Mouse (Mus musculus): ENCODE measurements at regions not wholly inside any gene's neighbourhood (a gene's known extent, or its start where the extent isn't known, plus 50 kb on each side); places are given as distances from the start of the nearest gene placed in this dataset.
A peak's percentile ranks its signal among the peaks of the same experiment; 100 is the strongest.

GRCm38 (mm10) chr8:6582732-6583131, 1477.6 kb upstream of the Slc10a2 start:
- no peak for DNase-seq

- DNase-seq, result no peak
Measured at GRCm38 (mm10) chr8:6577868-6578634, 1472.9 kb upstream of the Slc10a2 start.

DNA sequence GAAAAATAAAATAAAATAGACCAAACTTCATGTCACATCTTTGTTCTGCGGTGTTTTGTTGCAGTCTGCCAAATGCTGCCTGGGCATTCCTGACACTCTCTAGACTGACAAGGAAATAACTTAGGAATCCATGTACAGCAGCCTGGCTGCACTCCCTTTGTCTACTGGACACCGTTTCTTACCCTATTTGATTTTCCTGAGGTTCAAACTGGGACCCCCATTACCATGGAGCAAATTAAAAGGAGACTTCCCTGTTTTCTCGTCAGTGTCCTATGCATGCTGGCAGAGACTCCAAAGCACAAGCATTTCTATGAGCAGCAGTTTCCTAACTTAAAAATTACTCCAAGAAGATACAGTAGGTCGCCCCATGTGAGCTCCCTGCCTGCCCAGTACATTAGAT, 1470.1 kb upstream of the Slc10a2 start:
- no peak for DNase-seq

DNA sequence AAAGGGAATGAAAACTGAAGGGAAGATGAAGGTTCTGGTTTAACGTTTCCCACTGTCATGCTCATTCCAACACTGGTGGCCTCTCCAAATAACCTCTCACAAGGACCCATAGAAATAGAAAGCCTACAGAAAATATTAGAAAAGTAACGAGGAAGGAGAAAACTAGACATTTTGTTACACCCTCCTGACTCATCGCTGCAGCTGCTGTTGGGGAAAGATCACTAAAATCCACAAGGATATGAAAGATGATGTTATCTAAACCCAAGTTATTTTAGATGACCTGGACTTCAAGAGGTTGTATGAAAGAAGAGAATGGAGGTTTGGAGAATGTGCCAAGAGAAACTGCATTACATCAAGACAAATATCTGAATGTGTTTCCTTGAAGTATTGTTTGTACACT, 1468.3 kb upstream of the Slc10a2 start:
- DNase-seq, result no peak

- DNase-seq, result peak; percentile 27 to 86
Measured at GRCm38 (mm10) chr8:6572066-6572665, 1467.0 kb upstream of the Slc10a2 start.

DNA sequence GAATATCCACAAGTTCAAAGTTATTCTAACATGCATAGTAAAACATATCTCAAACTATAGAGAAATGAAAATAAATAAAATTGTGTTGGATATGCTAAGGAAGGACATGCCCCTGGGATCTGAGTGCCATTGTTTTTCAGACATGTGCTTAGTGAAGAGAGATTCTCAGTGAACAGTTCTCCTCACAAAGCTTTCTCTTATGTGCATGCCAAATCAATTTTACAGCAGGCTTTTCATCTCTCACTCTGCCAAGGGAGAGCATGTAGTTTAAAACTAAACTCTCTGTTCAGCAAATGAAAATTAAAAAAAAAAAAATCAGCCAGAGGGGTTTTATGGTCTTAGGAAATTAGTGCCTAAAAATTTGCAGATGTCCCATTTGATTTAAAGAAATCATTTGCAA, 1445.8 kb upstream of the Slc10a2 start:
- DNase-seq, result no peak

GRCm38 (mm10) chr8:6527171-6527570, 1422.0 kb upstream of the Slc10a2 start:
- DNase-seq, result no peak

DNA sequence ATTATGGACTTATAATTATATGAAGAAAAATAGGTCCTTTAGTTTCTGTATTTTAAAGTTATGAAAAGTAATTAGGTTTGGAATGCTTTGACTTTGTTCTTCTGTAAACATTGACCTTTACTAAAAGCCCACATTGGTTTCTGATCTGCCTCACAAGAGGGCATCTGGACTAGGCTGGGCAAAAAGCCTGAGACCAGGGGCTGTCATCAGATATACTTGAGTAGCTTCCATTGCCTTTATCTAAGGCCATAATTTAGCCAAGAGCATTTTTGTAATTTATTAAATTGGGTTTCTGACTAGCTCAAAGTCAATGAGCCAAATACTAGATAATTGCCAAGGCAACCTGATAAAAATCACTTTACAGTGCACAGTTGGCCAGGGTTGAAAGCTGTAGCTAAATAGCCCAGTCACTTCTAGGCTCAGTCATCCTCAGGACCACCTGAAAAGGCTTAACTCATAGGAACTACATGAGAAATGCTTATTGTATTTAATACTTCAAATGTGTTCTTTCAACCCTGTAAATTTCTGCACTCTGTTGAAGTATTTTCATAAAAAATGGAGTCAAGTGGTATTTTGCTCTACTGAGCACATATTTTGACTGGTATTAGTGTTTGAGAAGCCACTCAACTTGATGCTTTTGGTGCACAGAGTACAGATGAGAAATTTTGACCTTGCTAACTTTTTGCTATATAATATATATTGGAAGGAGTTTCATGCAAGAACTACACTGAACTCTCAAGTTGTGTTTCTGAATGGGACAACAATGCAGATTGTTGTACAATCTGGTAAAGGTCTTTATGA, 1410.9 kb upstream of the Slc10a2 start:
- no peak for DNase-seq

GRCm38 (mm10) chr8:6492453-6492852, 1387.3 kb upstream of the Slc10a2 start:
- peak in 1 of 2 experiments; percentile 2 for DNase-seq

DNA sequence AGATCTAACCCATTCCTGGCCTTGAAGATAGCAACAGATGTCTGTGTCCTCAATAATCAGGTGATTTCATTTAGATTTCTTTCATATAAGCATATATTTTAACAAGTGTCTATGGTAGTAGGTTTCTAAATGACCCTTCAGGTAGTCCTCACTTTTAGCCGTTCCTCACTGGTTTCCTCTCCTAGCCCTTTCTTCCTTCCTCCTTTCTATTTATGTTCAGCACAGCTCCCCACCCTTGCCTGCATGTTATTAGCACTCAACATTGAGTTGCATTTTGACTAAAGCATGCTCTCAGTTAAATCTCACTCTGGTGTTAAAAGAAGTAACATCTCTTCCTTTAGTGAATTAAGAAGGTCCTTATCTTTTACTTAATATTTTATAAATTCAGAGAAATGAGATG, 1376.8 kb upstream of the Slc10a2 start:
- DNase-seq, result no peak

- DNase-seq, result no peak
Measured at GRCm38 (mm10) chr8:6471089-6471488, 1365.9 kb upstream of the Slc10a2 start.

DNA sequence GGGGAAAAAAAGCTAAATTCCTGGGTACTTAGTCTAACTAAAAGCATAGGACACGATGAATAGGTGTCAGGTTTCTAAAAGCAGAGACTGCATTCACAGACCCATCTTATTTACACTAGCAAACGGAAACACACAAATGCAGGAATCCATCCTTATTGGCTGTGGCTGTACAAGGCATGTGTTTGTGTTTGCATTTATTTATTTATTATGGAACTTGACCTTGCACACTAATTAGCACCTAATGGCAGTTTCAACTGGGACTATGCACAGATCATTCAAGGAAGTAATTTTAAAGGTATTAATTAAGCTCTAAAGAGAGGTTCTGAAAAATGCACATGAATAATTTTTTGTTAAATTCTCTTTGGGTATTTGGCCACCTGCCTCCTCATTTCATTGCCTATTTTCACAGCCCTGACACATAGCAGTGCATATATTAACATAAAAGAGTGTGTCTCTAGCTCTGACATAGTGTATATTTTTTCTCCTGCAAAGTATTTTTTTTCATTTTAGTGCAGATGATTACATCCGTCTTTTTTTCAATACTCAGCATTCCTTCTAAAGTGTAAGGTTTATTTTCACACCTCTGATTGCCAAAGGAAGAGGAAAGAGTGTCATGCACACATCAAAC, 1351.5 kb upstream of the Slc10a2 start:
- DNase-seq, result no peak

- no peak for DNase-seq
Measured at GRCm38 (mm10) chr8:6448301-6448700, 1343.2 kb upstream of the Slc10a2 start.

- DNase-seq, result no peak
Measured at GRCm38 (mm10) chr8:6439069-6439468, 1333.9 kb upstream of the Slc10a2 start.

All from heart, adult 18-20 months (tissue).